In genomic region chr5:101558279-101558987, GRCm38 (mm10) we compare ENCODE assay signal across 9 mouse cellular contexts.
DNase-seq lines count a peak whose midpoint lies in the region; ATAC-seq and TF ChIP-seq lines count a peak whose summit lies in the region.
"Had no signal": no experiment of that assay in that cellular context is flagged by ENCODE, and none has a peak within 500 bp of the region (broad histone marks: within the 10 kb centered on the region; RNA-seq: fewer than 3 reads in every experiment).

No protein-coding gene starts in this region.

- no peak for TF ChIP-seq EP300 in stomach, postnatal 0 days (optimal IDR thresholded peaks at IDR 0.05)

- H3K9me3 ChIP-seq in hindbrain, embryonic 15.5 days, result no peaks in the 10 kb centered on the region
- 0 out of 2 replicates have a peak, but pooled peaks cover 2% of the 10 kb centered on the region for H3K9me3 ChIP-seq in hindbrain, embryonic 13.5 days
- no peaks in the 10 kb centered on the region for H3K9me3 ChIP-seq in stomach, postnatal 0 days (ENCODE audit: control insufficient read depth, low read length)

- no peaks in the 10 kb centered on the region; the same call in 1 of the 2 replicates for H3K4me1 ChIP-seq in hindbrain, embryonic 15.5 days (replicated peaks)
- no peaks in the 10 kb centered on the region for H3K4me1 ChIP-seq in hindbrain, embryonic 13.5 days (replicated peaks)
- H3K4me1 ChIP-seq in stomach, postnatal 0 days (replicated peaks; ENCODE audit: control insufficient read depth, insufficient read depth), result no peaks in the 10 kb centered on the region

- no peak overlapping the region for H3K4me3 ChIP-seq in hindbrain, embryonic 15.5 days
- H3K4me3 ChIP-seq in hindbrain, embryonic 13.5 days, result no peak overlapping the region
- H3K4me3 ChIP-seq in stomach, postnatal 0 days (ENCODE audit: low read depth, low read length), result no peak overlapping the region
- H3K4me3 ChIP-seq: erythroblast, embryonic 14.5 days had no signal

- H3K9ac ChIP-seq in hindbrain, embryonic 15.5 days, result no peak overlapping the region
- no peak overlapping the region for H3K9ac ChIP-seq in hindbrain, embryonic 13.5 days
- no peak overlapping the region for H3K9ac ChIP-seq in stomach, postnatal 0 days (ENCODE audit: low read length)

- no peak for TF ChIP-seq CTCF in stomach, postnatal 0 days (IDR thresholded peaks at IDR 0.05; ENCODE audit: low read depth)

- ATAC-seq in hindbrain, embryonic 15.5 days (ENCODE audit: low FRiP score, low read depth), result peak; percentile 59; the same call in 1 of the 2 replicates
- ATAC-seq in hindbrain, embryonic 13.5 days (ENCODE audit: low FRiP score), result no peak; the same call in 1 of the 2 replicates
- ATAC-seq in stomach, postnatal 0 days (ENCODE audit: low FRiP score, low TSS enrichment), result no peak

- H3K36me3 ChIP-seq in hindbrain, embryonic 15.5 days, result no peaks in the 10 kb centered on the region
- no peaks in the 10 kb centered on the region for H3K36me3 ChIP-seq in hindbrain, embryonic 13.5 days
- no peaks in the 10 kb centered on the region for H3K36me3 ChIP-seq in stomach, postnatal 0 days (ENCODE audit: control insufficient read depth, insufficient read depth, low read length)

- H3K27me3 ChIP-seq in hindbrain, embryonic 15.5 days, result peaks cover 26% of the 10 kb centered on the region; the same call in 1 of the 2 replicates
- peaks cover 66% of the 10 kb centered on the region for H3K27me3 ChIP-seq in hindbrain, embryonic 13.5 days
- no peaks in the 10 kb centered on the region for H3K27me3 ChIP-seq in stomach, postnatal 0 days (ENCODE audit: control insufficient read depth, insufficient read depth, low read length)

- no peak overlapping the region for H3K27ac ChIP-seq in hindbrain, embryonic 15.5 days (replicated peaks)
- no peak overlapping the region for H3K27ac ChIP-seq in hindbrain, embryonic 13.5 days
- H3K27ac ChIP-seq in stomach, postnatal 0 days (replicated peaks), result no peak overlapping the region

- WGBS in hindbrain, embryonic 15.5 days, result 63% methylated on average over 13 of the region's 13 CpGs
- 67% methylated on average over 13 of the region's 13 CpGs for WGBS in hindbrain, embryonic 13.5 days
- WGBS in stomach, postnatal 0 days, result 34% methylated on average over 13 of the region's 13 CpGs

- H3K4me2 ChIP-seq in hindbrain, embryonic 15.5 days, result no peak overlapping the region
- no peak overlapping the region for H3K4me2 ChIP-seq in hindbrain, embryonic 13.5 days
- H3K4me2 ChIP-seq in stomach, postnatal 0 days (replicated peaks; ENCODE audit: low read depth), result no peak overlapping the region

- peak; percentile 53 to 60 for DNase-seq in right cerebral cortex, postnatal 10 days (ENCODE audit: low spot score in 2 of 2)
- no peak for DNase-seq in right cerebral cortex, adult 18-20 months
- DNase-seq in kidney, postnatal 10 days, result peak; percentile 66
- peak; percentile 22 for DNase-seq in stomach, postnatal 0 days (ENCODE audit: low spot score)
- no peak for DNase-seq in gastrocnemius, postnatal 4 days (ENCODE audit: low spot score in 2 of 2)
- DNase-seq in layer of hippocampus, postnatal 25 days (ENCODE audit: extremely low spot score in 1 of 2, low spot score in 1 of 2), result no peak

Comparison
In these comparisons a context has a peak if more than half of its experiments do, and no peak if none do; other contexts are left out.
1. DNase-seq: peak in right cerebral cortex, postnatal 10 days (2 of 2), kidney, postnatal 10 days (single experiment) and stomach, postnatal 0 days (single experiment); none in right cerebral cortex, adult 18-20 months (single experiment), gastrocnemius, postnatal 4 days (0 of 2) and layer of hippocampus, postnatal 25 days (0 of 2).